Mouse (Mus musculus): ENCODE data around the gene Ptprd.

- TF ChIP-seq CTCF (IDR thresholded peaks at IDR 0.05; ENCODE audit: low read depth) (no peak), EP300 (IDR thresholded peaks at IDR 0.05; ENCODE audit: low read depth) (no peak)
These were observed 322.3 kb downstream of the Ptprd start for GRCm38 (mm10) chr4:77889489-77889888.
